Mouse (Mus musculus) stomach, embryonic 14.5 days (tissue): ENCODE measurements around the gene Armc10. TPM values are rescaled to one million over a fixed set of nuclear protein-coding genes. Genes with fewer than 3 reads are reported as not detected.
"Not testable (repeated sequence)": the region's sequence is repeated elsewhere in the genome, so short reads cannot be mapped to it uniquely, and the experiment has no call there.

Source experiments
- ATAC-seq: fragments of 200-750 bp; cut with Nextera tagmentation; 2 replicates; pipeline ENCODE4 v1.8.0; 2017; ENCODE audit warnings: low read depth, moderate TSS enrichment; ENCODE audit not compliant: insufficient number of reproducible peaks, insufficient read depth, low FRiP score
- H3K27ac ChIP-seq: fragments of 300-500 bp; sonication (generic); 2 replicates; pipeline ENCODE4 v1.5.1; 2014; ENCODE audit warnings: mild to moderate bottlenecking, low read length, moderate library complexity, mixed read lengths
- H3K27me3 ChIP-seq: fragments of 300-500 bp; sonication (generic); 2 replicates; pipeline ENCODE4 v1.6.1; 2014; ENCODE audit warnings: low read length, control low read depth, mixed read lengths; ENCODE audit not compliant: control insufficient read depth, insufficient read depth
- H3K36me3 ChIP-seq: fragments of 300-500 bp; sonication (generic); 2 replicates; pipeline ENCODE4 v1.6.1; 2014; ENCODE audit warnings: mild to moderate bottlenecking, control low read depth, low read length, moderate library complexity, mixed read lengths; ENCODE audit not compliant: control insufficient read depth, insufficient read depth
- H3K4me1 ChIP-seq: fragments of 300-500 bp; sonication (generic); 2 replicates; pipeline ENCODE4 v1.6.1; 2014; ENCODE audit warnings: low read length, control low read depth, mixed read lengths; ENCODE audit not compliant: control insufficient read depth, insufficient read depth
- H3K4me2 ChIP-seq: fragments of 300-500 bp; sonication (generic); replicated peaks from 2 replicates; pipeline ENCODE4 v1.6.1; 2014; ENCODE audit warnings: low read depth, low read length, control low read depth
- H3K4me3 ChIP-seq: fragments of 300-500 bp; sonication (generic); 2 replicates; pipeline ENCODE4 v1.5.1; 2014; ENCODE audit warnings: low read depth, low read length, control low read depth
- H3K9ac ChIP-seq: fragments of 300-500 bp; sonication (generic); replicated peaks from 2 replicates; pipeline ENCODE4 v1.6.1; 2014; ENCODE audit warnings: low read depth, mild to moderate bottlenecking, control low read depth, low read length, moderate library complexity, mixed read lengths
- H3K9me3 ChIP-seq: fragments of 300-500 bp; sonication (generic); 2 replicates; pipeline ENCODE4 v1.6.1; 2016; ENCODE audit warnings: low read depth, low read length, control low read depth; ENCODE audit not compliant: control insufficient read depth
- WGBS: fragments of 180-500 bp; shearing (Covaris S2); extraction: QIAGEN DNeasy Blood & Tissue Kit; methylation state at CpG from one replicate; pipeline ENCODE4 v1.1.7; 2014; 5-methylcytosine and 5-hydroxymethylcytosine counted together
- polyA plus RNA-seq: library from polyadenylated mRNA; unstranded; fragments of >200 nt; fragmentation: Nextera tagmentation; extraction: Ambion mirVana; gene quantifications from 2 replicates; pipeline ENCODE4 v1.2.1, GENCODE M21; 2014

Gene Armc10
- polyA plus RNA-seq, result 57.5 and 59.2 TPM in 2 replicates

DNA sequence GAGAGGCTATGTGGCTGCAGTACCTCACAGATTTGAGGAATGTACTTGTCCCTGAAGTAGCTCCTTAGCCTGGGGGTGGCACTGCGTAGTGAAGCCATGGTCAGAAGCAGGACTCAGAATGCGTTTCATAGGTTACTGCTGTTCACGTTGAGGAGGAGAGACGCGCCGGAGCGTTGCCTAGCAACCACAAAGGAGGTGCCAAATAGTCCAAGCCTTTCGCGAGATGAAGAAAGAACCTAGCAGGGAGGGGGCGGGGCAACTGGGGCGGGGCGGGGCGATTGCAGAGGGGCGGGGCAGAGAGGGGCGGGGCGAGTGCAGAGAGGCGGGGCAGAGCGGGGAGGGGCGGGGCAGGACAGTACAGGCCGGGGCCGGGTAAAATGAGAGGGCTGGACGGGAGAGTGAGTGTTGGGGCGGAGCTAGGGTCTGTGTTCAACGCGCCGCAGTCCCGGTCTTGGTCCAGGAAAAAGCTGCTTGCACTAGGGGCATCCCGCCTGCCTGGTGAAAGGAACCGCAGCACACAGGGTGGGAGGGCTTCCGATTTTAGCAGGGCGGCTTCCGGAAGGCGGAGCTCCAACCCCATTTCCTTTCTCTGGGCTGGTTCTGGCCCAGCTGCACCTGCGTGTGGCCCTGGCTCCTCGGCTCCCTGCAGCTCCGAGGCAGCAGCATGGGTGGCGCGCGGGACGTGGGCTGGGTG, at the start of gene Armc10, which contains the start of gene Fbxl13:
Armc10 (plus strand) TSS at position 375 of the 694 bp plus-strand sequence.
Fbxl13 (minus strand) TSS at position 196 of the 694 bp plus-strand sequence.
- peak; percentile 97 for ATAC-seq
- under 1% methylated on average over 38 of the region's 40 CpGs for WGBS
- Histone ChIP-seq H3K27ac (peak within 1 kb of the TSS; percentile 84), H3K9ac (peak within 1 kb of the TSS; percentile 68), H3K9me3 (no peaks in the 10 kb centered on the region), H3K36me3 (peaks cover 19% of the 10 kb centered on the region), H3K4me1 (0 out of 2 replicates have a peak, but pooled peaks cover 4% of the 10 kb centered on the region), H3K4me2 (peak within 1 kb of the TSS; percentile 80), H3K4me3 (peak within 1 kb of the TSS; percentile 80), H3K27me3 (no peaks in the 10 kb centered on the region)

DNA sequence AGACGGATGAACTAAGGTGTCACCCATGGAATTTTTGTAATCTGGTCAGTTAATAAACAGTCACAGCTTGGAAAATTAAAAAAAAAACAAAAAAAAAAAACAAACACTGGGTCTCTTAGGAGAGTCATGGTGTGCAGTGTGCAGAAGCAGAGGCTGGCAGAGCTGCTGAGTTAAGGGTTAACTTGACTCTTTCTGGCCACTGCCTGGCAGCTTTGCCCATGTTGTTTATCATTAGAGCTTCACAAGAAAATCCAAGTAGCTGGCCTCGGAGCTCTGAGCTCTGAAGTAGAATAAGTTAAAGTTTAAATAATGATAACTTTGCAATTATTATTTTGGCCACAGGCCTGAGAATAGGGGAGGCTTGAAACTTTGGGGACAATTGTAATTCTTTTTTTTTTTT, 46.1 kb upstream of the Armc10 start:
- not testable (repeated sequence) for H3K4me2 ChIP-seq, ATAC-seq, H3K9me3 ChIP-seq, H3K4me1 ChIP-seq, H3K9ac ChIP-seq, H3K27me3 ChIP-seq, H3K4me3 ChIP-seq, H3K27ac ChIP-seq, H3K36me3 ChIP-seq
- 64% methylated on average over 2 of the region's 2 CpGs for WGBS

DNA sequence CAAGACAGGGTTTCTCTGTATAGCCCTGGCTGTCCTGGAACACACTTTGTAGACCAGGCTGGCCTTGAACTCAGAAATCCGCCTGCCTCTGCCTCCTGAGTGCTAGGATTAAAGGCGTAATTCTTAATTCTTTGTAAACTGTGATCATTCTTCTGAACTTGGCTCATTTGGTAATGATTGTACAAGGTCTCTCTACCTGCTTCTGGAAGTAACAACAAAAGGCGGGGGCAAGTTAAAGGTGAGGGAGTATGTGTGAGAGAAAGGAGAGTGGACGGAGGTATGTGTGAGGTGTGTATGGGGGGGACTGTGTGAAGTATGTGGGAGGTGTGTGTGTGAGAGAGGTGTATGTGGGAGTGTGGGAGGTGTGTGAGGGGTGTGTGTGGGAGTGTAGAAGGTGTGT, 45.7 kb upstream of the Armc10 start:
- H3K9ac ChIP-seq, result no peak overlapping the region
- no peaks in the 10 kb centered on the region for H3K27me3 ChIP-seq
- no peak for ATAC-seq
- no peak overlapping the region for H3K27ac ChIP-seq
- no peaks in the 10 kb centered on the region for H3K9me3 ChIP-seq
- H3K4me3 ChIP-seq, result no peak overlapping the region
- H3K4me2 ChIP-seq, result no peak overlapping the region
- no peaks in the 10 kb centered on the region for H3K36me3 ChIP-seq
- 90% methylated on average over 4 of the region's 4 CpGs for WGBS
- H3K4me1 ChIP-seq, result no peaks in the 10 kb centered on the region

DNA sequence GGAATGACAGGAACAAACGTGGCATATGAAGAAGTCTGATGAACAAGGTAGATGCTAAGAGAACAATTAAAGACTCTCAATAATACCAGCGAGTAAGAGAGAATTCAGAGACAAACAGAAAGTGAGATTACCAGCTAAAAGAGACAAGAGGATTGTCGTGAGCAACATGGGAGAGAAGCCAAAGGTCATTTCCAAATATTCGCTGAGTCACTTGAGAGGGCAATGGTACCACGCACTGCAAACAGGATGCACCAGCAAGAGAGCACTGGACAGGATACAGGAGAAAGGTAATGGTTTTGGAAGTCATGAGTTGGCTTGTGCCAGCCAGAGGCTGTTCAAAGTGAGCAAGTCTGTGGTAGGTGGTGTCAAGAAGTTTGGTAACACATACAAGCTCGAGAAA, 39.7 kb upstream of the Armc10 start:
- Histone ChIP-seq H3K4me2 (no peak overlapping the region), H3K4me3 (no peak overlapping the region), H3K27me3 (no peaks in the 10 kb centered on the region), H3K27ac (no peak overlapping the region), H3K9me3 (no peaks in the 10 kb centered on the region), H3K36me3 (no peaks in the 10 kb centered on the region), H3K9ac (no peak overlapping the region), H3K4me1 (no peaks in the 10 kb centered on the region)
- ATAC-seq, result no peak
- 70% methylated on average over 6 of the region's 6 CpGs for WGBS

DNA sequence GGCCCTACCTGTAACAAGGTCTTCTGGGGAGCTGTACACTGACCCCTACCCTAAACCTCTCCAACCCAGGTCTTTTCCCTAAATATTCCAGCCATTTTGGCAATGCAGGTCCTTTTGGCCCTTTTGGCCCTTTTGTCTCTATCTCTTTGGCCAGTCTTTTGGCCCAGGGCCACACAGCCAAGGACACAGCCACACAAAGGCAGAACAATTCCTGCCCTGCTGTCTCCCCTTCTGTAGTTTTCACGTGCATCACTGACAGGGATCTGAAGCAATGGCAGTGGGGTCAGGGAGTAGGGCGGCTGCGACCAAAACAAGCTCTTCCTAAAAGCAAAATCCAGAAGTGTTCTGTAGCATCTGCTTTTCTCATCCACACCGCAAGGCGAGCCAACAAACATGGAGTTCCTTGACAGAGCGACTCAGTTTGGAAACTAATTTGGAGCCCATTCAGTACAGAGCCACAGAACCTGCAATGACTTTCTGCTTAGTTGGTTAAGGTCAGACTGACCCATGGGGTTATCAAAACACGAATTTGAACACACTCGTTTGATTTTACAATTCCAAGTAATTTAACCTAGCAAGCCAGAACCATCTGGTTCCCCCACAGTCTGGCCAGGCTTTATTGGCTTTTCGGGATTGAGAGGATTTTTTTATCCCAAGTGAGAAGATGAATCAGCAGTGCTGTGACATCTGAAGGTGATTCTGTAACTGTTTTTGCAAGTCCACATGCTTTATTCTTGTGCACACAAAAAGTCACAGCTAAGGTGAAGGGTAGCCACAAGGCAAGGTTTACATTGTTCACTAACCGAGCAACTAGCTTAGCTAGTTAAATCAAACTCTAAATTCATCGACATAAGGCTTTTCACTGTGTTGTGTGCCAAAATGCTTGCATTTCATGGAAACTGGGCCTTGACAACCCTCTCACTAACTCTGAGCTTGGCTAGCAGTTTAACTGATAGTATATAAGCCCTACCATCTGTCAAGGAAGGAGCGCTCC, 37.0 kb upstream of the Armc10 start:
- no peaks in the 10 kb centered on the region for H3K4me1 ChIP-seq
- H3K4me3 ChIP-seq, result no peak overlapping the region
- no peaks in the 10 kb centered on the region for H3K9me3 ChIP-seq
- H3K27me3 ChIP-seq, result no peaks in the 10 kb centered on the region
- no peak overlapping the region for H3K27ac ChIP-seq
- no peak overlapping the region for H3K9ac ChIP-seq
- H3K36me3 ChIP-seq, result no peaks in the 10 kb centered on the region
- ATAC-seq, result no peak
- 71% methylated on average over 12 of the region's 12 CpGs for WGBS
- H3K4me2 ChIP-seq, result no peak overlapping the region

DNA sequence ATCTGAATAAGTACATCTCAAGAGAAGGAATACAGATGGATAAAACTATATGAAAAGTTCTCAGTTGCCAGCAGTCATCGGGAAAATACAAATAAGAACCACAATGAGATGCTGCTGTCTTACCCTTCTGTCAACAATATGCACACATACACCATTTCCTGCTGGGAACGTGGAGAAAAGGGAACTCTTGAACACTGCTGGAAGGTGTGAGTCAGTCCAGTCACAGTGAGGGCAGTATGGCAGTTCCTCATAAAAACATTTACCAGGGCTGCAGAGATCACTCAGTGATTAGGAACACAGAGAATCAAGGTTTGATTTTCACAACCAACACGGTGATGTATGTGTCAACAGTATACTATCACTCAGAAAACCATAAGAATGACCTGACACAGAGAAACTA, 34.6 kb upstream of the Armc10 start:
- ATAC-seq, result no peak
- WGBS, result 66% methylated on average over 3 of the region's 3 CpGs
- no peaks in the 10 kb centered on the region for H3K27me3 ChIP-seq

DNA sequence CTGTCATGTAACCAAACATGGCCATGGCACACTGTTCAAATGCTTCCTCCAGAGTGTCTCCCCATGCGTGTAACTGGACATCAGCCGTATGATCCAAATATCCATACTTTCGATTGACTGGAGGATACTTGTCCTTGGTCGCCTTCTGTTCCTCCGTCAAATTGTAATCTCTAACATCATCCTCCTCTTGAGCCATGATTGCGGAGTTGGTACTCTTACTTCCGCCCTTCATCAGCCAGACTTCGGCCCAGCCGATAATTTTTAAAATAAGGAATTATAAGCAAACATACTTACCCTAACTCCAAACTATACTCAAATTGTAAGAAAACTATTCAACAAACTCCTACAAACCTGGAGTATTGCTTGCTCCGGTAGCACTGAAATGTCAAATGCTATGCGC, 31.3 kb upstream of the Armc10 start:
- not testable (repeated sequence) for H3K27me3 ChIP-seq
- WGBS, result 95% methylated on average over 11 of the region's 11 CpGs

More for the DNA sequence above, 34.6 kb upstream of the Armc10 start:
- Histone ChIP-seq H3K4me3 (no peak overlapping the region), H3K4me1 (no peaks in the 10 kb centered on the region), H3K9me3 (no peaks in the 10 kb centered on the region), H3K27ac (no peak overlapping the region), H3K9ac (no peak overlapping the region), H3K4me2 (no peak overlapping the region), H3K36me3 (no peaks in the 10 kb centered on the region)

DNA sequence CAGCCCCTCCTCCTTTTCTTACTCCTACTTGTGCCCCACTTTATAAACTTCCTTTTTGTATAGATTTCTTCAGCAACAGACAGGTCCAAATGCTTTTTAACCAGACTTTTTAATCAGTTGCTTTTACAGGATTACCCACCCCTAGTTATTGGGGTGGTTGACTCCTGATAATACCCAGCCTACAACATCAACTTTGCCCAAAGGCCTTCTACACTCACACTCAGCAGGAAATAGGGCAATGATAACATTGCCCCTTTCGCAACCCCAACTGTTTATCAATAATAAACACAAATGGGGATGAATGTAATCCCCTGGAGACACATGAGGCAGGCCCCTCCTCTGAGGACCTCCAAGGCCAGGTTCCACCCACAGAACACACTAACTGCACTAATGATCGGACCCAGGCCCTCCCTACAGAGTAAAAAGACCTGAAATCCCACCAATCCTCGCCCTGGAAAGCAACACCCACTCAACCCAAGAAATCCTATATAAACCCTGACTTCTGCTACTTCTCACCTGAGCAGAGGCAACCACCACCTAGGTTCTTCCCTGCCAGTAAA, 29.1 kb upstream of the Armc10 start:
- Histone ChIP-seq H3K4me3 (no peak overlapping the region), H3K27me3 (no peaks in the 10 kb centered on the region), H3K27ac (no peak overlapping the region), H3K9me3 (no peaks in the 10 kb centered on the region), H3K36me3 (no peaks in the 10 kb centered on the region), H3K4me1 (no peaks in the 10 kb centered on the region), H3K4me2 (no peak overlapping the region), H3K9ac (no peak overlapping the region)
- ATAC-seq, result no peak
- WGBS, result 62% methylated on average over 3 of the region's 3 CpGs

More for the DNA sequence above, 31.3 kb upstream of the Armc10 start:
- not testable (repeated sequence) for H3K9ac ChIP-seq, H3K4me1 ChIP-seq, H3K9me3 ChIP-seq, H3K27ac ChIP-seq, H3K4me3 ChIP-seq, H3K36me3 ChIP-seq, H3K4me2 ChIP-seq, ATAC-seq
